Mouse (Mus musculus) cerebellum, adult (tissue): Measurements from ENCODE around the gene Smarca2.
"Not testable (repeated sequence)": the region's sequence is repeated elsewhere in the genome, so short reads cannot be mapped to it uniquely, and the experiment has no call there.

Experiments used
- ATAC-seq: cut with Nextera tagmentation; 2 replicates; pipeline ENCODE4 v1.9.2; 2017; ENCODE audit warnings: mild to moderate bottlenecking, moderate library complexity, mixed read lengths; ENCODE audit not compliant: insufficient number of reproducible peaks, low FRiP score, low TSS enrichment

Smarca2 gene

GRCm38 (mm10) chr19:26613665-26614064 is 8.8 kb downstream of the Smarca2 start:
- ATAC-seq, result no peak

- no peak for ATAC-seq
Measured at GRCm38 (mm10) chr19:26616271-26616670, 11.4 kb downstream of the Smarca2 start.

GRCm38 (mm10) chr19:26617287-26617686 is 12.4 kb downstream of the Smarca2 start:
- ATAC-seq, result no peak

- ATAC-seq, result no peak
Measured at GRCm38 (mm10) chr19:26630712-26631235, 25.9 kb downstream of the Smarca2 start.

- ATAC-seq, result no peak
Measured at GRCm38 (mm10) chr19:26632228-26632627, 27.4 kb downstream of the Smarca2 start.

GRCm38 (mm10) chr19:26640556-26640955 is 35.7 kb downstream of the Smarca2 start:
- no peak for ATAC-seq

- ATAC-seq, result no peak
Measured at GRCm38 (mm10) chr19:26641269-26641668, 36.4 kb downstream of the Smarca2 start.

GRCm38 (mm10) chr19:26643011-26643410 is 38.2 kb downstream of the Smarca2 start:
- peak; percentile 76 for ATAC-seq

GRCm38 (mm10) chr19:26643936-26644335 is 39.1 kb downstream of the Smarca2 start:
- ATAC-seq, result no peak

GRCm38 (mm10) chr19:26645016-26645415 is 40.2 kb downstream of the Smarca2 start:
- no peak for ATAC-seq

- ATAC-seq, result no peak
Measured at GRCm38 (mm10) chr19:26646128-26646527, 41.3 kb downstream of the Smarca2 start.

- no peak for ATAC-seq
Measured at GRCm38 (mm10) chr19:26650585-26651273, 45.9 kb downstream of the Smarca2 start.

- ATAC-seq, result no peak
Measured at GRCm38 (mm10) chr19:26658324-26658723, 53.5 kb downstream of the Smarca2 start.

- no peak for ATAC-seq
Measured at GRCm38 (mm10) chr19:26659976-26660375, 55.1 kb downstream of the Smarca2 start.

GRCm38 (mm10) chr19:26661198-26661597 is 56.3 kb downstream of the Smarca2 start:
- no peak for ATAC-seq

- no peak for ATAC-seq
Measured at GRCm38 (mm10) chr19:26666303-26666702, 61.5 kb downstream of the Smarca2 start.

- ATAC-seq, result no peak
Measured at GRCm38 (mm10) chr19:26670089-26670488, 65.2 kb downstream of the Smarca2 start.

GRCm38 (mm10) chr19:26671413-26671812 is 66.6 kb downstream of the Smarca2 start:
- ATAC-seq, result not testable (repeated sequence)

GRCm38 (mm10) chr19:26675917-26676316 is 71.1 kb downstream of the Smarca2 start:
- ATAC-seq, result peak; percentile 92

GRCm38 (mm10) chr19:26678543-26678942 is 73.7 kb downstream of the Smarca2 start:
- no peak for ATAC-seq

- no peak for ATAC-seq
Measured at GRCm38 (mm10) chr19:26679674-26680073, 74.8 kb downstream of the Smarca2 start.

- ATAC-seq, result no peak
Measured at GRCm38 (mm10) chr19:26681549-26681948, 76.7 kb downstream of the Smarca2 start.
